Mouse (Mus musculus): ENCODE measurements around the gene Layn. TPM values are rescaled to one million over a fixed set of nuclear protein-coding genes. Genes with fewer than 3 reads are reported as not detected.

Gene Layn
- polyA plus RNA-seq, 1 experiment = not detected

DNA sequence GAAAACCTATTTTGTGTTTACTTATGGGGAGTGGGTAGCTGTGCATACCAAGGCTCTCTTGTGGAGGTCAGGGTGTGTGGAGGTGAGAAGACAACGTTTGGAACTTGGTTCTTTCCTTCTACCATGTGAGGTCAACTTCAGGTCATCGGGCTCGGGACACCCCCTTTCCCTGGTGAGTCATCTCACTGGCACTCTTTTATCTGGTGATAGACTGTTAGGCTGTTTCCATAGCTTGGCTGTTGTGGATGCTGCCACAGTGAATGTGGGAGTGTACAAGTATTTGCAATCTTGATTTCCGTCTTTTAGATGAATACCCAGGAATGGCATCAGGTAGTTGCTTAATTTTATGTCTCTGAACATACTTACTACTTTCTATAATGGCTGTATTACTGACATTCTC is 61.2 kb downstream of the Layn start:
- Histone ChIP-seq H3K9me3 (ENCODE audit: control insufficient read depth, low read length) (no peaks in the 10 kb centered on the region), H3K36me3 (ENCODE audit: control insufficient read depth) (no peaks in the 10 kb centered on the region), H3K4me3 (replicated peaks) (no peak overlapping the region), H3K4me1 (ENCODE audit: control insufficient read depth) (0 out of 2 replicates have a peak, but pooled peaks cover 2% of the 10 kb centered on the region), H3K27me3 (ENCODE audit: control insufficient read depth) (peaks cover 24% of the 10 kb centered on the region)
- no peak for TF ChIP-seq TAL1 (IDR thresholded peaks at IDR 0.05; ENCODE audit: low read length)
- no peak for TF ChIP-seq GATA1 (IDR thresholded peaks at IDR 0.05; ENCODE audit: low read length)

DNA sequence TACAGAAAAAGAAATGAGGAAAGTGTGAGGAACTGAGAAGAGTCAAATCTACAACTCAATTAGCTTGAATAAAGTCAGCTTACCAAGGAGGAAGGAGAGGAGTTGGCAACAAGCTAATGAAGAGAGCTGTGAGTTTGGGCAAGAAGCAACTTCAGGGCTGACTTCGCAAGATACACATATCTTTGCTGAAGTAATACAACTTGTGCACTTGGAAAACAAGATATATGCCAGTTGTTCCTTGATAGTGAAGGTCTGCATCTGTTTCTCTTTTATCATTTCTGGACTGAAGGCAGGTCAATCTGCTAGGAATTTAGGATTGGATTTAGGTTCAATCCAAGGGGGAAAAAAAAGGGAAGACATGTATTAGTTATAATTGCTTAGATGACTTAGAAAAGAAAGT is 63.2 kb downstream of the Layn start:
- no peaks in the 10 kb centered on the region for H3K36me3 ChIP-seq (ENCODE audit: control insufficient read depth)
- H3K9me3 ChIP-seq (ENCODE audit: control insufficient read depth, low read length) = no peaks in the 10 kb centered on the region
- no peak overlapping the region for H3K4me3 ChIP-seq (replicated peaks)
- H3K4me1 ChIP-seq (ENCODE audit: control insufficient read depth) = peaks cover 10% of the 10 kb centered on the region
- peaks cover 12% of the 10 kb centered on the region for H3K27me3 ChIP-seq (ENCODE audit: control insufficient read depth)
- TF ChIP-seq TAL1 (IDR thresholded peaks at IDR 0.05; ENCODE audit: low read length) (no peak), GATA1 (IDR thresholded peaks at IDR 0.05; ENCODE audit: low read length) (no peak)

DNA sequence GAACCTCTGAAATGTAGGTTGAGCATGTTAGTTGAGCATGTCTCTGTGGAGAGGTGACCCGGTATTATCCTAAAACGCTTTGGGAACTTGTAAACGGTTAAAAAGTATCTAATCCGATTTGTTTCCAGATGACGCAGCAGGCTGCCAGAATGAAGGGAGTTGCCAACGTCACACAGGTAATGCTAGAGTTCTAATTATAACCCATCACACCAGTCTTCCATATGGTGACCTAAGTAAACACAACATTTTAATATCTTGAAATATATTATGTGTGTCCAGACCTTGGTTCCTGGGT is 67.3 kb downstream of the Layn start:
- H3K4me3 ChIP-seq (replicated peaks) = peak overlapping the region; percentile 89
- no peaks in the 10 kb centered on the region; the same call in 1 of the 2 replicates for H3K27me3 ChIP-seq (ENCODE audit: control insufficient read depth)
- TF ChIP-seq GATA1 (IDR thresholded peaks at IDR 0.05; ENCODE audit: low read length) (no peak), TAL1 (IDR thresholded peaks at IDR 0.05; ENCODE audit: low read length) (no peak)
- no peaks in the 10 kb centered on the region for H3K9me3 ChIP-seq (ENCODE audit: control insufficient read depth, low read length)
- no peaks in the 10 kb centered on the region for H3K36me3 ChIP-seq (ENCODE audit: control insufficient read depth)
- peaks cover 37% of the 10 kb centered on the region for H3K4me1 ChIP-seq (ENCODE audit: control insufficient read depth)

DNA sequence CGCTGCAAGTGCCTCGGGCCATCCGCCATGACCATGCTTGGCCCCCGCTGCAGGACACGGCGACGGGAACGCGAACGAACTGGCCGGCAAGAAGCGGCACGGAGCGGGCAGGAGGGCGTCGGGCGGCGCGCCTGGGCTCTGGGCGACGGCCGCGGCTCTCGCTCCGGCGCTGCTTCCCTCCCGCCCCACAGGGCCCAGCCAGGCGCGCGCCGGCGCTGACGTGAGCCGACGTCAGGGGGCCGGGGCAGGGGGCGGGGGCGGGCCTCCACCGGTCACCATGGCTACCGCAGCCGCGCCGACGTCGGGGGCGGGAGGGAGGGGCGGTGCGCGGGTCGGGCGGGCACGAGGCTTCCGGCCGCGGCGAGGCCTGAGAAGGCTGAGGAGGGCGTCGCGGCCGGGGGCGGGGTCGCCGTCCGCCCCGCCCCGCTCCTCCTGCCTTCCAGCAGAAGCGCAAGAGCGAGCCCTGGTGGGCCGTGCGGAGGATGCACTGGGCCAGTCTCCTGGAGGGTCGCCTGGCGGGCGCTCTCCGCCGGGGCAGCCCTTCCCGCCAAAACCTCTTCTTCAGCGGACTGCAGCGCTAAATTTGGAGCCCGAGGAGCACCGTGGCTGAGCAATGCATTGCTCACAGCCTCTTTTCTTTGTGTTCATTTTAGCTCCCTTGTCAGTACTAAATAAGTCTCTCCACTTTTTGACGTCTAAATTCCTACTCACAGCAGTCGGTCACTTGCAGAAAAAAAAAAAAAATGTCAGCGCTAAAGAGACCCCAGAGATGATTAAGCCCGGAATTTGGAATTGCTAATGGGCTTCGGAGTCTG is 67.8 kb downstream of the Layn start, which contains the start of gene Sik2:
Sik2 (minus strand) TSS at position 233 of the 815 bp plus-strand sequence.
- Histone ChIP-seq H3K4me3 (replicated peaks) (peak within 1 kb of the TSS; percentile 89), H3K9me3 (ENCODE audit: control insufficient read depth, low read length) (no peaks in the 10 kb centered on the region), H3K27me3 (ENCODE audit: control insufficient read depth) (no peaks in the 10 kb centered on the region; the same call in 1 of the 2 replicates), H3K36me3 (ENCODE audit: control insufficient read depth) (no peaks in the 10 kb centered on the region), H3K4me1 (ENCODE audit: control insufficient read depth) (peaks cover 43% of the 10 kb centered on the region)
- no peak for TF ChIP-seq GATA1 (IDR thresholded peaks at IDR 0.05; ENCODE audit: low read length)
- no peak for TF ChIP-seq TAL1 (IDR thresholded peaks at IDR 0.05; ENCODE audit: low read length)

DNA sequence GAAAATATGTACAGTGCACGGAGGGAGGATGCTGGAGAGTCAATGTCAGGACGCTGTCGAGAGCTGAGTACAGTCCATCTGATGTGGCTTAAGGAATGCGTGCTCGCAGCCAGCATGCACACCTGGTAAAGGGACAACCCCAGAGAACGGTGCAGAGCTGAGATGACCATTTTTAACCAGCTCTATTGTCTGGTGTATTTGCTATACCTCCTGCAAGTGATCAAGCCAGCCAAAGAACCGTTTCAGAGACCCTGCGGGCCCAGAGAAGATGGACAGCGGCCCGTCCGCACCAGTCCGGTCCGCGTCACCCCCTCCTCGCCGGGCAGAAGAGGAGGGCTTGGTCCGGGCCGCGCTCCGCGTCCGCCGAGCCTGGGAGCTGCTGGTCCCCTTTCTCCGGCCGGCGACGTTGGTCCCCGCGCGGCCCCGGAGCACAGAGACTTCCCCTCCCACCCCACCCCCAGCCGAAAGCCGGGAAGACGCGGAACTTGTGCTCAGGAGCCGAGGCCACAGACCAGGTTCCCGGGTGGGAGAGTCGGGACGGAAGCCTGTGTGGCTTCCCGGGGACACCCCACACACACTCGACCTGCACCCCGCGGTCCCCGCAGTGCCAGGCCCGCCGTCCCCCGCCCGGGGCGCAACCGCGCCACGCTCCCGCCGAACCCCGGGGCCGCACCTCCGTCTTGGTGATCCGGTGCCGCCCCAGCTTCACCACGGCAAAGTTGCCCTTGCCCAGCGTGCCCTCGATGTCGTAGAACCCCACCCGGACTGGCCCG is 68.6 kb downstream of the Layn start:
- Histone ChIP-seq H3K4me1 (ENCODE audit: control insufficient read depth) (peaks cover 43% of the 10 kb centered on the region), H3K9me3 (ENCODE audit: control insufficient read depth, low read length) (no peaks in the 10 kb centered on the region), H3K4me3 (replicated peaks) (peak overlapping the region; percentile 89), H3K36me3 (ENCODE audit: control insufficient read depth) (no peaks in the 10 kb centered on the region), H3K27me3 (ENCODE audit: control insufficient read depth) (no peaks in the 10 kb centered on the region; the same call in 1 of the 2 replicates)
- TF ChIP-seq GATA1 (IDR thresholded peaks at IDR 0.05; ENCODE audit: low read length) (no peak), TAL1 (IDR thresholded peaks at IDR 0.05; ENCODE audit: low read length) (no peak)

DNA sequence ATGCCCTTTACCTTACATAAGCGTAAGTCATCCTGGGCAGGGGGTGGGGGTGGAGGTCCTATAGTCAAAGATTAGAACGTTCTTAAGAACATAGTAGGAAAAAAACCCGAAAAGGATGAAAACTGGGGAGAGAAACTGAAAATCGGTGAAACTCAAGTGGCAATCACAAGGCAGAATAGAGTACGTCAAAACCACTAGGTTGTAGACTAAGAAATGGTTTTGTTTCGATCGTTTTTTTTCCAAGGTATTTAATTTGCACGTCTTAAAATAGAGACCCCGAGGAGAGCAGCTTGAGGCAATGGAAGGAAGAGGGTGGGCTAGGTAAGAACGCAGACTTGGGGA is 69.2 kb downstream of the Layn start:
- TF ChIP-seq TAL1 (IDR thresholded peaks at IDR 0.05; ENCODE audit: low read length) (no peak), GATA1 (IDR thresholded peaks at IDR 0.05; ENCODE audit: low read length) (no peak)
- no peaks in the 10 kb centered on the region for H3K36me3 ChIP-seq (ENCODE audit: control insufficient read depth)
- H3K4me1 ChIP-seq (ENCODE audit: control insufficient read depth) = peaks cover 43% of the 10 kb centered on the region
- H3K4me3 ChIP-seq (replicated peaks) = peak overlapping the region; percentile 89
- no peaks in the 10 kb centered on the region for H3K9me3 ChIP-seq (ENCODE audit: control insufficient read depth, low read length)
- H3K27me3 ChIP-seq (ENCODE audit: control insufficient read depth) = no peaks in the 10 kb centered on the region; the same call in 1 of the 2 replicates

DNA sequence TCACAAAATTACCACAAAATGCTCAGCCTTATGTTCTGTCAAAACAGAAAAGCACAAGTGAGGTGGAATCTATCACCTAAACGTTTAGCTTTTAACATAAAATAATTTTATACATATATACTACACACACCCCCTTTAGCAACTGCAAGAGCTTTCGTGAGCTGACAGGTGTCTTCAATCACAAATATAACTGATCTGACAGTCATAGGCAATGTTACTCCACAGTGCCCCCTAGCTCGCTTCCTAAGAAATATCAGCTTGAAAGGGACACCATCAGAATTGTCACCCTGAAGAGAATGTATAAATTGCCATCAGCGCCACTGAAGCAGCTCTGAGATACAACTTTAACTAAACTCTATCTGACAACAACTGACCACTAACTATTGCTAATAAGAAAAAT is 70.0 kb downstream of the Layn start:
- no peaks in the 10 kb centered on the region; the same call in 1 of the 2 replicates for H3K27me3 ChIP-seq (ENCODE audit: control insufficient read depth)
- H3K36me3 ChIP-seq (ENCODE audit: control insufficient read depth) = no peaks in the 10 kb centered on the region; the same call in 1 of the 2 replicates
- peaks cover 46% of the 10 kb centered on the region for H3K4me1 ChIP-seq (ENCODE audit: control insufficient read depth)
- TF ChIP-seq GATA1 (IDR thresholded peaks at IDR 0.05; ENCODE audit: low read length) (no peak), TAL1 (IDR thresholded peaks at IDR 0.05; ENCODE audit: low read length) (no peak)
- no peaks in the 10 kb centered on the region for H3K9me3 ChIP-seq (ENCODE audit: control insufficient read depth, low read length)
- H3K4me3 ChIP-seq (replicated peaks) = peak overlapping the region; percentile 89

Other genes starting within 250 kb of the Layn start
- gene Ppp2r1b, start 231.8 kb downstream of the Layn start, polyA plus RNA-seq (2012) = 0.75 and 0.92 TPM in 2 replicates
- gene Sik2, start 68.0 kb downstream of the Layn start, polyA plus RNA-seq (2012) = 1.0 and 1.2 TPM in 2 replicates
- gene Btg4, start 16.2 kb downstream of the Layn start, polyA plus RNA-seq (2012) = not detected in 2 replicates
- not detected in 2 replicates for gene 4833427G06Rik, start 25.0 kb upstream of the Layn start, polyA plus RNA-seq (2012)
- gene Gm32742, start 88.4 kb upstream of the Layn start, polyA plus RNA-seq (2012) = not detected in 2 replicates
- 0.07 and 0.10 TPM in 2 replicates for gene Pou2af1, start 136.6 kb upstream of the Layn start, polyA plus RNA-seq (2012)
- gene Colca2, start 201.5 kb upstream of the Layn start, polyA plus RNA-seq (2012) = not detected in 2 replicates

Data from erythroblast, embryonic 14.5 days (primary cell).